Mouse (Mus musculus) G1E (cell line): Measurements from ENCODE around the gene Prr19.

Experiments used
- CTCF ChIP-seq: IDR thresholded peaks from 2 replicates; pipeline ENCODE4 v1.5.1; 2012; ENCODE audit warnings: low read depth, low read length, inconsistent platforms, mixed read lengths
- TAL1 ChIP-seq: conservative IDR thresholded peaks from 2 replicates; pipeline ENCODE4 v1.6.1; 2012; ENCODE audit warnings: low read depth, low read length, inconsistent platforms, mixed read lengths

DNA sequence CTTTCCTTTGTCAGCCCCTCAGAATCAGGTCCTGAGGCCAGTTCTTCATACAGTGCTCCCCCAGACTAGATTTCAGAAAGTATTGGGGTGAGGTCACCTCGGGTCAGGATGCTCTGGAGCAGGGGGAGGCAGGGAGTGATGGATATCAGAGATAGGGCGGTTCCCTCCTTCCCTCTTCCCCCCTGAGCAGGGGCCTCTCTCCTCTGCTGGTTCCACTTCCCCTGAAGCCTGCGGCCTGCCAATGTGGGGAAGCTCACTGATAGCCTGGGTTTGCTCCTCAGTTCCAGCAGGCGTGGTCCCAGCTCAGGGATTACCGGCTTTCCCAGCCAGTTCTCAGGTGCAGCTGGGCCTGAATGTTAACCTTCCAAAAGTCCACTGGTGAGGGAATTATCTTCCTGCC, 17.6 kb upstream of the Prr19 start:
- TF ChIP-seq TAL1 (no peak), CTCF (no peak)
